Mouse (Mus musculus) hindbrain, embryonic 11.5 days (tissue): ENCODE data around the gene Poln. TPM values are rescaled to one million over a fixed set of nuclear protein-coding genes. Genes with fewer than 3 reads are reported as not detected.

Experiments
- ATAC-seq: fragments of 200-750 bp; cut with Nextera tagmentation; 2 replicates; pipeline ENCODE4 v1.8.0; 2017; ENCODE audit warnings: mild to moderate bottlenecking, moderate TSS enrichment, moderate library complexity; ENCODE audit not compliant: low FRiP score
- DNase-seq: peaks from one replicate; pipeline ENCODE4 v3.0.0-alpha.2; 2015; ENCODE audit warnings: low spot score
- H3K27ac ChIP-seq: fragments of 300-500 bp; sonication (generic); 2 replicates; pipeline ENCODE4 v1.5.1; 2014; ENCODE audit warnings: mild to moderate bottlenecking, low read depth, low read length
- H3K27me3 ChIP-seq: fragments of 300-500 bp; sonication (generic); 2 replicates; pipeline ENCODE4 v1.6.1; 2014; ENCODE audit warnings: mild to moderate bottlenecking, low read length, moderate library complexity, mixed read lengths; ENCODE audit not compliant: control insufficient read depth, insufficient read depth
- H3K36me3 ChIP-seq: fragments of 300-500 bp; sonication (generic); 2 replicates; pipeline ENCODE4 v1.6.1; 2014; ENCODE audit warnings: mild to moderate bottlenecking, low read length, moderate library complexity, mixed read lengths; ENCODE audit not compliant: control insufficient read depth, insufficient read depth
- H3K4me1 ChIP-seq: fragments of 300-500 bp; sonication (generic); replicated peaks from 2 replicates; pipeline ENCODE4 v1.6.1; 2014; ENCODE audit warnings: low read length, mixed read lengths; ENCODE audit not compliant: control insufficient read depth, insufficient read depth
- H3K4me2 ChIP-seq: fragments of 300-500 bp; sonication (generic); replicated peaks from 2 replicates; pipeline ENCODE4 v1.6.1; 2014; ENCODE audit warnings: mild to moderate bottlenecking, low read depth, low read length
- H3K4me3 ChIP-seq: fragments of 300-500 bp; sonication (generic); 2 replicates; pipeline ENCODE4 v1.5.1; 2014; ENCODE audit warnings: low read depth, low read length
- H3K9ac ChIP-seq: fragments of 300-500 bp; sonication (generic); 2 replicates; pipeline ENCODE4 v1.6.1; 2014; ENCODE audit warnings: low read depth, low read length
- H3K9me3 ChIP-seq: fragments of 300-500 bp; sonication (generic); 2 replicates; pipeline ENCODE4 v1.6.1; 2016; ENCODE audit warnings: low read length; ENCODE audit not compliant: control insufficient read depth
- WGBS: fragments of 180-500 bp; shearing (Covaris S2); extraction: QIAGEN DNeasy Blood & Tissue Kit; methylation state at CpG from one replicate; pipeline ENCODE4 v1.1.7; 2014; 5-methylcytosine and 5-hydroxymethylcytosine counted together
- polyA plus RNA-seq: library from polyadenylated mRNA; unstranded; fragments of >200 nt; fragmentation: Nextera tagmentation; extraction: Ambion mirVana; gene quantifications from 2 replicates; pipeline ENCODE4 v1.2.1, GENCODE M21; 2014

Gene Poln
- polyA plus RNA-seq, 1 experiment from 2014 or later: 0.26 TPM

GRCm38 (mm10) chr5:33997051-33997741 is 172.1 kb downstream of the Poln start:
- Histone ChIP-seq H3K27me3 (no peaks in the 10 kb centered on the region), H3K4me2 (peak overlapping the region; percentile 92), H3K4me3 (peak overlapping the region; percentile 62), H3K4me1 (peaks cover 8% of the 10 kb centered on the region; the same call in 1 of the 2 replicates), H3K9ac (peak overlapping the region; percentile 78), H3K9me3 (no peaks in the 10 kb centered on the region), H3K27ac (peak overlapping the region; percentile 96), H3K36me3 (no peaks in the 10 kb centered on the region)
- DNase-seq (peak; percentile 61), ATAC-seq (peak; percentile 34)
- under 1% methylated on average over 65 of the region's 80 CpGs for WGBS

- Histone ChIP-seq H3K4me2 (peak overlapping the region; percentile 92), H3K9ac (peak overlapping the region; percentile 78), H3K9me3 (no peaks in the 10 kb centered on the region), H3K4me1 (peaks cover 8% of the 10 kb centered on the region; the same call in 1 of the 2 replicates), H3K27ac (peak overlapping the region; percentile 96), H3K4me3 (peak overlapping the region; percentile 62), H3K27me3 (no peaks in the 10 kb centered on the region), H3K36me3 (no peaks in the 10 kb centered on the region)
- DNase-seq (no peak), ATAC-seq (no peak)
- WGBS: 1% methylated on average over 36 of the region's 55 CpGs
Measured at GRCm38 (mm10) chr5:33996694-33997045, 172.6 kb downstream of the Poln start.

GRCm38 (mm10) chr5:33995843-33996693 is 173.2 kb downstream of the Poln start, which contains the start of gene Nat8l:
Gene Nat8l, plus strand, starts transcription at chr5:33995984.
- DNase-seq (peak; percentile 90), ATAC-seq (peak; percentile 88)
- H3K36me3 ChIP-seq: no peaks in the 10 kb centered on the region
- peaks cover 8% of the 10 kb centered on the region; the same call in 1 of the 2 replicates for H3K4me1 ChIP-seq
- H3K9me3 ChIP-seq: no peaks in the 10 kb centered on the region
- H3K4me2 ChIP-seq: peak within 1 kb of the TSS; percentile 92
- H3K27ac ChIP-seq: peak within 1 kb of the TSS; percentile 96
- no peaks in the 10 kb centered on the region for H3K27me3 ChIP-seq
- WGBS: under 1% methylated on average over 88 of the region's 90 CpGs
- H3K9ac ChIP-seq: peak within 1 kb of the TSS; percentile 78
- H3K4me3 ChIP-seq: peak within 1 kb of the TSS; percentile 62

GRCm38 (mm10) chr5:33994671-33995625 is 174.3 kb downstream of the Poln start:
- WGBS: 34% methylated on average over 28 of the region's 28 CpGs
- Histone ChIP-seq H3K4me2 (peak overlapping the region; percentile 92), H3K9me3 (no peaks in the 10 kb centered on the region), H3K4me3 (peak overlapping the region; percentile 62), H3K27me3 (no peaks in the 10 kb centered on the region), H3K4me1 (peaks cover 8% of the 10 kb centered on the region; the same call in 1 of the 2 replicates), H3K36me3 (no peaks in the 10 kb centered on the region), H3K9ac (peak overlapping the region; percentile 78), H3K27ac (peak overlapping the region; percentile 96)
- ATAC-seq: peak; percentile 20; the same call in 1 of the 2 replicates
- DNase-seq: peak; percentile 65

GRCm38 (mm10) chr5:33983309-33984121 is 185.7 kb downstream of the Poln start, which contains the start of gene Gm1673:
Gene Gm1673, plus strand, starts transcription at chr5:33983433.
- H3K27me3 ChIP-seq: no peaks in the 10 kb centered on the region

GRCm38 (mm10) chr5:33982731-33983259 is 186.5 kb downstream of the Poln start:
- DNase-seq (peak; percentile 35), ATAC-seq (peak; percentile 71)
- H3K9ac ChIP-seq: peak overlapping the region; percentile 92
- peak overlapping the region; percentile 91 for H3K27ac ChIP-seq
- H3K4me3 ChIP-seq: peak overlapping the region; percentile 93
- peaks cover 3% of the 10 kb centered on the region for H3K4me1 ChIP-seq
- WGBS: 4% methylated on average over 23 of the region's 26 CpGs
- peak overlapping the region; percentile 91 for H3K4me2 ChIP-seq
- H3K9me3 ChIP-seq: no peaks in the 10 kb centered on the region
- H3K27me3 ChIP-seq: no peaks in the 10 kb centered on the region
- H3K36me3 ChIP-seq: no peaks in the 10 kb centered on the region

More at GRCm38 (mm10) chr5:33983309-33984121, 185.7 kb downstream of the Poln start, which contains the start of gene Gm1673:
- H3K4me3 ChIP-seq: peak within 1 kb of the TSS; percentile 93
- ATAC-seq (peak; percentile 92), DNase-seq (peak; percentile 95)
- H3K4me2 ChIP-seq: peak within 1 kb of the TSS; percentile 91
- no peaks in the 10 kb centered on the region for H3K9me3 ChIP-seq
- WGBS: under 1% methylated on average over 82 of the region's 88 CpGs
- peak within 1 kb of the TSS; percentile 91 for H3K27ac ChIP-seq
- H3K4me1 ChIP-seq: peaks cover 3% of the 10 kb centered on the region
- no peaks in the 10 kb centered on the region for H3K36me3 ChIP-seq
- peak within 1 kb of the TSS; percentile 92 for H3K9ac ChIP-seq

GRCm38 (mm10) chr5:33976267-33976666 is 193.0 kb downstream of the Poln start:
- H3K36me3 ChIP-seq: no peaks in the 10 kb centered on the region
- DNase-seq (no peak), ATAC-seq (no peak)
- no peaks in the 10 kb centered on the region for H3K9me3 ChIP-seq
- H3K27me3 ChIP-seq: no peaks in the 10 kb centered on the region
- no peak overlapping the region for H3K27ac ChIP-seq
- no peaks in the 10 kb centered on the region for H3K4me1 ChIP-seq
- no peak overlapping the region for H3K9ac ChIP-seq
- H3K4me3 ChIP-seq: no peak overlapping the region
- no peak overlapping the region for H3K4me2 ChIP-seq
- WGBS: 70% methylated on average over 2 of the region's 3 CpGs
